Mouse (Mus musculus): ENCODE results near the gene Rtf2.

DNA sequence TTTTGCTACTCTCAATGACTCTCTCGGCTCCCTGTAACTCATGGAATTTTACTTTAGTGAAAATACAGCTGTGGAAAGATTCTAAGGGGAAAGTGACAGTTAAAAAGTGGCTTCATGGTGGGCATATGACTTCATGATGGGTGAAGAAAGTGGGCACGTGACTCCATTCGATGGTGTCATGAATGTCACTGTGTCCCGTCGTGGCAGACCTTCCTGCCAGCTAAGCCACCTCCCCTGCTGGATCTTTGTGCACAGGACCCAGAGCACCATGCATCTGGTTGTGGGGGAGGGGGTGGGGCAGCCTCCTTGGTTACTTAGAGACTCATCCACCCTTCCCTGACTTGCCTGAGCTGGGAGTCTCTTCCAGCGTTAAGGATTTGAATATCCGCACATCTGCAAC is 36.1 kb upstream of the Rtf2 start:
- TF ChIP-seq CTCF (IDR thresholded peaks at IDR 0.05; ENCODE audit: low read depth, low read length) (no peak), GATA1 (IDR thresholded peaks at IDR 0.05; ENCODE audit: borderline replicate concordance, low read length) (no peak), POLR2AphosphoS5 (IDR thresholded peaks at IDR 0.05; ENCODE audit: insufficient replicate concordance, low read depth, low read length) (no peak), TAL1 (conservative IDR thresholded peaks at IDR 0.05; ENCODE audit: low read depth, low read length) (no peak), GATA2 (IDR thresholded peaks at IDR 0.05; ENCODE audit: borderline replicate concordance, low read depth, low read length) (no peak)
